Mouse (Mus musculus) lung, adult 18-20 months (tissue): ENCODE data around the gene Il34.
"Not testable (repeated sequence)": the region's sequence is repeated elsewhere in the genome, so short reads cannot be mapped to it uniquely, and the experiment has no call there.

ENCODE experiments used
- DNase-seq, 2 experiments: peaks; one replicate each; pipeline ENCODE4 v3.0.0; 2022; ENCODE audit warnings: mixed read lengths in 2 of 2

Il34 gene

DNA sequence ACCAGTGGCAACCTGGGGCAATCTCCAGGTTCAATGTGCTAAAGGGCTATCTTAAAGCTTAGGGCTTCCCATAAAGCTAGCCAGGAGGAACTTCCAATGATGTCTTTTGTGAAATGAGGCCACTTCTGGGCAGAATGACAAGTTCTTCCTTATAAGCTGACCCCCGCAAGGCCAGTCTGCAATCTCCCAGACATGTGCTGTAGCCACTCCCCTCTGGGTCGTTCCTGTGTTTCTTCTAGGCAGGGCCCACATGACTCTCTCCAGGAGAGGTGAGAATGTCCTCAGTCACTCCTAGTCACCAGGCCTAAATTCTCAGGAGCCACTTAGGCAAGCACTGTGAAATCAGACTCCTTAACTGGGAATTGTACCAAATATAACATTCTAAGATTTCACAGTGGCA is 4.1 kb upstream of the Il34 start:
- peak; percentile 53 to 72 for DNase-seq

DNA sequence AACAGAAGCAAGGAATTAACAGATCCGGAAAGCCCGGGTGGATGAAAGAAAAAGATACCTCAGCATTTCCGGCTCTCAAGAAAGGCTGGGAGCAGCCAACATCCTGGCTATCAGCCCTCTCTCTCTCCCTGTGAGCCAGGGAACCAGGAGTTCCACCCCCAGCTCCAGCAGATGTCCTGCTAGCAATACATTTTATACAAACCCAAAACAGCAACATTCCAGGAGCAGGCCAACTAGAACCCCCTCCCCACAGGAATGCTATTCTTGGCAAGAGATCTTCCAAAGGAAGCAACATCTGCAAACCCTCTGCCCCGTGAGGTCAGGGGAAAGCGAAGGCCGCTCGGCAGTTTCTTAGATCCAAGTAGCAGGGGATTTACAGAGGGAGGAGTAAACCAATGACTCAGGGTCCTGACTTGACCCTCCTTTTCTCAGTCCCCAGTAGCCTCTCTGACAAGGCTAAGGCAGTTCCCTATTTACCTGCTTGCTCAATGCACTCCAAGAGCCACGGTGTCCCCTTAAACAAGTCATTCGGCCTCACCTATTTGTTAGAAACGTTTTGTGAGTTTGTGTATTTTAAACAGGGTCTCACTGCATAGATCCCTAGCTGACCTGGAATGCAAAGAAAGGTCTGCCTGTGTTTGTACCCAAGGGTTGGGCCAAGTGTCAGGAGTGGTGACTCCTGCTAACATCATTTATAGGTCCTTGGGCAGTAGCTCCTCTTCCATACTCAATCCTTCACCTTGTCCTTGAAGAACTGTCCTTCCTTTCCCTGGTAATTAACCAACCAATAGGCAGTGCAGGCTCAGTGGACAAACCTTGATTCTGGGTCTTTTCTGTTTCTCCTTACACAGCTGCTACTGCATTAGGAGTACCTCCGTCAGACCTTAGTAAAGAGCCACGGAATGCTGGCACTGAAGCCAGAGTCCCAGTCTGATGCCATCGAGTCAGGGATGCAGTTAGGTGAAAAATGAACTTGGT is 3.1 kb upstream of the Il34 start:
- DNase-seq, result no peak

DNA sequence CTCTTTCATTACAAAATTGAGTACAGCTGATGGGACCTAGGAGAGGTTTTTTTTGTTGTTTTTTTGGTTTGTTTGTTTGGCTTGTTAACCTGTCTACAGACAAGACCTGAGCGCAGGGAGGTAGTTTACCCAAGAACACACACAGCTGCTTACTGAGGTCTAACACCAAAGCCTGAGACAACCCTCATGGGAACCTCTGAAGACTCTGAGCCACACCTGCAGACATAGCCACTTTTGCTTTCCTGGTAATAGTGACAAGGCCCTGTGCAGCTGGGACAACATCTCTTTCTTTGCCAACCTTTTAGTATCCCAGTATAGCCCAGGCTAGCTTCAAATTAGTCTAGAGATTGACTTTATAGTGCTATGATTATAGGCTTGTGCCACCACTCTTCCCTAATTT is 422 bp upstream of the Il34 start:
- no peak for DNase-seq

DNA sequence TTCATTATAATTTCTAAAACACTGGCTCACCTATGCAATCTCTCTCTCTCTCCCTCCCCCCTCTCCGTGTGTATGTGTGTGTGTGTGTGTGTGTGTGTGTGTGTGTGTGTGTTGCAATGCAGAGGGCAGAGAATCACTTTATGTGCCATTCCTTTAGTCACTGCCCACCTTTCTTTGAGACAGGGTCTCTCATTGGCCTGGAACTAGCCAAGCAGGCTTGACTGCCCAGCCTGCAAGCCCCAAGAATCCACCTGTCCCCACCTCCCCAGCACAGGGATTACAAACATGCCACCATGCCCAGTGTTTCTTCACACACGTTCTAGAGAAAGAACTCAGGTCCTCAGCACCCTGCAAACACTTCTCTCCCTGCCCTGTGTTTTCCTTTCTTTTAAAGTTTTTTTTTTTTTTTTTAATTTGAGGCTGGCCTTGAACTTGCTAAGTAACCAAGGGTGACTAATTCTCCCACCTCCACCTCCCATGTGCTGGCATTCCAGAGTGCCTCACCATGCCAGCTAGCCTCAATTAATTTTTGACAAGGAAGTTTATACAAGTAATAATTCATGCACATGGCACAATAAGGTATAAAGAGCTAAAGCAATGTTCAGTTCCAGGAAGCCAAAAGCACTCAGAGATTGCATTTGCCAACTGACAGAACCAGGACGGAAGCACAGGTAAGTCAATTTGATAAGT is 754 bp downstream of the Il34 start:
- DNase-seq, result peak; percentile 60 to 75

DNA sequence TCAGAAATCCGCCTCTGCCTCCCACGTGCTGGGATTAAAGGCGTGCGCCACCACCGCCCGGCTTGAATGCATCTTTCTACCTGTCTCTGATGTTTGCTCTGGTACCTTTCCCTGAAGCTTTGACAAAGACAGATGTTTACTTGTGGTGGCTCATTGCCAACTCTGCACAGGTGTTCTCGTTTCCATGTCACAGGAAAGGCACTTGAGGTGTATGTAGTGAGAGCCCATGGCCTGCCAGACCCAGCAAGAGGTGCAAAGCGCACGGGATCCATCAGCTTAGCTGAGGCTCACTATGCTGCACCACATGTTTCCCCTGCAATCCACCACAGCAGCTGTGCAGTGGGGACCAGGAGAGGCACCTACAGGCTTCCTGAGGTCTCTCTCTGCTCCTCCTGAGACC is 1.9 kb downstream of the Il34 start:
- DNase-seq, result no peak

DNA sequence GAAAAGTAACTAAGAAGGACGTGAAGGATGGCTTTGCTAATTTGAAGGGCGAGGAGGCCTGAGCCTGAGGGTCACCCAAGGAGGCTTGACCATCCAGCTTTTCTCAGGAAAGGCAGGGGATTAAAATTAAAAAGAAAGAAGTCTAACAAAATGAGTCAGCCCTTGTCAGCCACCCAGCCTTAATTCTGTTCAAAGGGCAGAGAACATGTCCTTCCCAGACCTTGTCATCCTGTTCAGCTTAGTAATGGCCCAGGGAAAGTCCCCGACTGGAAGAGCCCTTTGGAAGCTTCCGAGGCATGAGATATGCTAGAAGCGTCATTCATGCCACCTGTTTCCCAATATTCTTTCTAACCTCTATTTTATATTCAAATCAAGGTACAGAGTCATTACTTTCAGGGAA is 2.7 kb downstream of the Il34 start:
- DNase-seq, result no peak

DNA sequence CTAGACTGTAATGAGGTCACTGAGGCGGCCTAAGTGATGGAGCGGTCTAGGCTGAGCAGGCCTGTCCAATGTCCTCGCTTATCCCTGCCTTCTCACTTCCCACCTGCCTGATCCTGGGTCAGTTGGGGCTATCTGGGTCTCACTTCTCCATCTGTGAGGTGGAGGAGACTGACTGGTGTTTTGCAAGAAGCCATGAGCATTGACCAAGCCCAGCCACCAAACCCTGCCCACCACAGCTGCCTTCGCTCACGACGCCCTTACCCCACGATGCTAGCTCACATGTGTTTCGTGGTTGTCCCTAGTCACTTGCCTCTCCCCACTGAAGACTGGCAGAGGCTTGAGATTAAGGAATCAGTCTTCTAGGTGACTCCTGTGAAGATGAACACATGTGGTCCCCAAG is 8.6 kb downstream of the Il34 start:
- no peak for DNase-seq

DNA sequence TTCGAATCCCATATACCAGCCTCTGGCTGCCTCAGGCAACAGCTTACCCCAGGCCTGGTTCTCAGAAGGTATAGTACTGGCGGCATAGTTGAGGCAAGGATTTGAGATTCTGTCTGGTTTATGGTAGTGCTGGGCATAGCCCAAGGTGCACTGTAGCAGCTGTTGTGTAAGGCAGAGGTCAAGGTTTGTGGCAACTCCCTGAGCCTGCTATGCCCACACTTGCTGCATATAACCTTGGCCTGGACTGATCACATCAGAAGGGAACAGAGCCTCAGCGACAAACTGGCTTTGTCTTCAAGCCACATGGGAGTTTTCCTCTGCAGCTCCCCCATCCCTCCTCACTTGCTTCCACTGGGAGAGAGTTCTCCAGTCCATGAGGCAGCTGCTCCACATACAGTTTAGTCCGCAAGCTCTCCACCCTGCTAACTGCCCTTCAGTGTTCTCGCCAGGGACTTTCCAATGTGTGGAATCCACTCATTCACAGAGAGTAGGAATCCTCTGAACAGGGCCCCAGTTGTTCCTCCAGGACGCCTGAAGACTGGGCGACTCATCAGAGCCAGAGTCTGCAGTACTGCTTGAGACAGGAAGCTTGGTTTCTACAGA is 11.3 kb downstream of the Il34 start:
- DNase-seq, result no peak

DNA sequence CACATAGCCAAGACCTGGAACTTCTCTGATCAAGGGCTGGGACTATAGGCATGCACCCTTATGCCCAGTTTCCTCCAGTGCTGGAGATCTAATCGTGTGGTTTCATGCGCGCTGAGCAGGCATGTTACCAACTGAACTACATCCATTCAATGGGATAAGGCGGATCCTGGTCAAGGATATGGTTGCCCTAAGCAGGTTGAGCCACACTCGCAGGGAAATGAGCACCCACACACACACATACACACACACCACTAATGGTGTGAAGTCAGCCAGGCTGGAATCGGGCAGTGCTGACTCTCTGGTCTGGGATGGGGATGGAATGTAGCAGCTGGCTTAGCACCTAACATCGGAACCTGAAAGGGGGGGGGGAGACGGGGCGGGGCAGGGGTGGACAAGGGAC is 11.8 kb downstream of the Il34 start:
- DNase-seq, result no peak

DNA sequence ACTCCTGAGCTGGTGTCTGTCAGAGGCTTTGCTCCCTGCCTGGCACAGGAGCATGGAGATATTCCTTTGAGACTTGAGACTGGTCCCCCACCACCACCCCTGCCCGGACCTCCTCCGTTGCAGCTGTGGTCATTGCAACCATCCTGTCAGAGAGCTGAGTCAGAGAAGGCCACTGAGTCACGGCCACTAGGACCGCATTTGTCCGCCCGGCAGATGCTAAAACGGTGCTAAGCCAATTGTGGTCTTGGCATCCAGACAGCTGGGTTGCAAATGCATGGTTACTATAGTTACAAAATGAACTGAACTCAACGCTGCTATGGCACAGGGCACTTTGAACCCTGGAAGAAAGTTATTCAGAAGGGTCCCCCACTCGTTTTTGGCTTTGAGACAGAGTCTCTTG is 12.2 kb downstream of the Il34 start:
- DNase-seq, result no peak

DNA sequence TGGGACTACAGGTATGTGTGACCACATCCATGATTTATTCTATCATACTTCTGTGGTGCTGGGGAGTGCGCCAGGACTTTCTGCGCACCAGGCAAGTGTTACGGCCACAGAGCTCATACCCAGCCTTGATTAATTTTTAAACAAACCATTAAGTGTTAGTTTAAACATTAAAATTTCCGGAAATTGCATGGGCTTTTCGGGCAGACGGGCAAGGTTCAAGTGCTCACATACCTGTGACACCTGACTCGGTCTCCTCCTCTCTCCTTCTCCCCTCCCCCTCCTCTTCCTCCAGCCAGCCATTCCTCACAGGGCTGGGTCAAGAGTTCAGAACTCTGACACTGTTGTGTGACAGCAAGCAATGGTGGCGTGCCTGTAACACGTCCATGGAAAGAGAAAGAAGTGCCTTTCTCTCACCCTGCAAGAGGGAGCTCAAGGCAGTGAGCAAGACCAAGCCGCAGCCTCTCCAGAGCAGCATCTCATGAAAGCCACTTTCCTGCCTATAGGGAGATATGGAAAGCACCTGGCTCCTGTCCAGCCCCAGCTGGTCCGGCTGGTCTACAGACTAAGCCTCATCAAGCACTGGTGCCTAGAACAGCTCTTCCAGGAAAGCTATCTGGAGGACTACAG is 13.0 kb downstream of the Il34 start:
- DNase-seq, result peak; percentile 73 to 81

DNA sequence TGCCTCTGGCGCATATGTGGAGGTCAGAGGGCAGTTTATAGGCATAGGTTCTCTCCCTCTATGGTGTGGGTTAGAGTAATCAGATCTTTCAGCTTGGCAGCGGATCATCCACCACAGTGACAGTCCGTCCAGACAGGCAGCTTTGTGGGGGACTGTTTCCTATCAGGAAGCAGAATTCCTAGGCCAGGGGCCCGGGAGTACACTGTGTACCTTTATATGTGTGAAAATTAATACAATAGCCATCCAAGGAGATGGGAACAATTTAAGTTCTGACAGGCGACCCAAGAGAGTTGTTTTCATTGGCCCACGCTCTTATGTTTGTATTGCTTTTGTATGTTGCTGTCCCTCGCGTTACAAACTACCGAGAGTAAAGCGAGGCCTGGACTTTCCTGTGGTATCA is 14.6 kb downstream of the Il34 start:
- DNase-seq, result no peak

DNA sequence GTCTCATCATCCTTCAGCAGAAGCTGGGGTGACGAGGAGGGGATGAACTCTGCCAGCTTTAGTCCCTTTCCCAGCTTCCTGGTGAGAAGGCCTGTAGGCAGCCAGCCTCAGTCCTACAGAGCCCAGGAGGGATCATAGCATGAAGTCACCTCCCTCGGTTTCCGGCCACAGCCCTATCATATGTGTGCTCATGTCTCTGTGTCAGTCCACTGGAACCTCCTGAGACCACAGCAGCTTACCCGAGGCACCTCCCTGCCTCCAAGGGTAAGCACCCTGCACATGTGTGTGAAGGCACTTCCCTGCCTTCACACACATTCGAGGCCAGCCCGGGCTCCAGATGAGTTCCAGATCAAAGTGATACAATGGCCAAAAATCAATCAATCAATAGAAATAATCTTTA is 15.5 kb downstream of the Il34 start:
- DNase-seq, result no peak

DNA sequence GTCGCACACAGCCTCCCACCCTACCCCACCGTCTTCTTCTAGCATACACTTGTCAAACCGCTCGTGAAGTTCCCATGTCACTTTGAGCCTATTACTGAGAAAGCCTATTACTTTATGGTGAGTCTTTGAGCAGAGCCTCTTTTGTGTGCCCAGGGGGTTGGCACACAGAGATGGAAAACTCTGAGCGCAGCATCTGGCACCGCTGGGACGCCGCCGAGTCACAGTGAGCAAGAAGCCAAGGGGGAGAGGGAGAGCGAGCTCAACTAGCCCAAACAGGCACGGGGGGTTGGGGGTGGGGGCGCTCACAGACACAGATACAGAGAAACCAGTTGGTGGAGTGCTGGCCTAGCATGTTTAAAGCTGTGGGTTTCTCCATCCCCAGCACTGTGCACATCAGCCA is 16.2 kb downstream of the Il34 start:
- DNase-seq, result no peak

DNA sequence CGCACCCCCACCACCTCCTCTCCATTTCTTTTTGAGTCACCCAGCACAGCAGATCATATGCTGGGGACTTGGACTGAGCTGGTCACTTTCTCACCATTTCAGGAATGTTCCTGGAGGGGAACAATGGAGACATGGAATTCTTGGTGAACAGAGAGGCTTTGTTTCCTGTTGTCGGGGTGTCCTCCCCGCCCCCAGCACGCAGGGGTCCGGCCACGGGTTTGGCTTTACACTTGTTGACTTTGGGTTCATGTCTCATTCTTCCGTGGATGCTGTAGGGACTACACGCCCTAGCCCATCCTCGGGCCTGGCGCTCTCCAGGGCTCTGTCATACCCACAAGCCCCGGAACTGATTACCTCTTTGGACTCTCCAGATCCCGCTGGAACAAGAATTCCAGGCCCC is 16.7 kb downstream of the Il34 start:
- DNase-seq, result no peak

DNA sequence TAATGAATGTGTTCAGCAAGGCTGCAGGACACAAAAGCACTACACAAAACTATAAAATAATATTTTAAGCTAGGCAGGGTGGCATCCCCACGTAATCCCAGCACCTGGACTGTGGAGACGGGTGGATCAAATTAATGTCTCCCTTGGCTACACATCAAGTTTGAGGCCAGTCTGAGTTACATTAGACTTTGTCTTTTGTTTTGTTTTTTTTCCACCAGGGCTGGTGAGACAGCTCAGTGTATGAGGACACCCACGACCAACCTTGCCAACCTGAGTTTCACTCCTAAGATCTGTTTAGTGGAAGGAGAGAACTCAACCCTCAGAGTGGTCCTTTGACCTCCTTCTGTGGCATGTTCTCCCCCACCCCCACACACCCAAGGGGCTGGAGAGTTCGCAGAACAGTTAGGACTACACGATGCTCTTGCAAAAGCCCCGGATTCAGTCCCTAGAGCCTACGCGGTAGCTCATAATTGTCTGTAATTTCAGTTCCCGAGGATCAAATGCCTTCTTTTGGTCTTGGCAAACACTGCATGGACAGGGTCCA is 18.2 kb downstream of the Il34 start:
- DNase-seq, result no peak

DNA sequence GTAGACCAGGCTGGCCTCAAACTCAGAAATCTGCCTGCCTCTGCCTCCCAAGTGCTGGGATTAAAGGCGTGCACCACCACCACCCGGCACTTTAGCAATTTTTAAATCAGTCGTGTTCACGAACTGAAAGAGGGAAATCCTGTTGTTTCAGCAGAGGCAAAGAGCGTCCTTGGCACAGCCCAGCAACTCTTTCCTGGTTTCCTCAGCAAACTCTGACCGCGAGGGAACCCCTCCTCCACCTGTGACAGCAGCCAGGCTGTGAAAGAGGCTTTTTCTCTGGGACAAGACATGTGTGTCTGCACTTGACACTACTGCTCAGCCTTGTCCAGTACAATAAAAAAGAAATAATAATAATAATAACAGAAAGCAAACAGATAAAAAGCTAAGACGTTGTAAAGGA is 18.8 kb downstream of the Il34 start:
- no peak for DNase-seq

DNA sequence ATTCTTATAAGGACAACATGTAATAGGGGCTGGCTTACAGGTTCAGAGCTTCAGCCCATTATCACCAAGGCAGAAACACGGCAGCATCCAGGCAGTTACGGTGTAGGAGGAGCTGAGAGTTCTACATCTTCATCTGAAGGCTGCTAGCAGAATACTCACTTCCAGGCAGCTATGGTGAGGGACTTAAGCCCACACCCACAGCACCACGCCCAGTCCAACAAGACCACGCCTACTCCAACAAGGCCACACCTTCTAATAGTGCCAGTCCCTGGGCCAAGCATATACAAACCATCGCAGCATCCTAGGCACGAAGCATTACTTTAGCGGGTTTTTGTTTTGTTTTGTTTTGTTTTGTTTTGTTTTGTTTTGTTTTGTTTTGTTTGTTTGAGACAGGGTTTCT is 19.2 kb downstream of the Il34 start:
- DNase-seq, result not testable (repeated sequence)

DNA sequence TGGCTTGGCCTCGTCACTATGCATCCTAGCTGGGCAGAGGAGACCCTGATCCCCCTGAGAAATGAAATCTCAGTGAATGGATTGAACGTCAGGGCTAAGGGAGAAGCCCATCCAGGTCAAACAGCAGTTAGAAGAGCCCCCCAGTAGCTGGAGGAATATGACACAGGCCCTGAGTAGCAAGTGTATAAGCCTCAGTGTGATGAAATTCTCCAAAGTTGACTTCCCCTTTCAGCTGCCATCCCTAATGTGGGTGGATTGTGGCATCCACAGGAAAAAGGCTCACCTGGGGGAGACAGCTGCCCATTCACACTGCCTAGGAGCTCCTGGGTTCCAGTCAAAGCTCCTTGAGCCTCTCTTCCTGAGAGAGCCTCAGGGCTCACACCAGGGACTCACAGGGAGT is 20.4 kb downstream of the Il34 start:
- DNase-seq, result no peak

DNA sequence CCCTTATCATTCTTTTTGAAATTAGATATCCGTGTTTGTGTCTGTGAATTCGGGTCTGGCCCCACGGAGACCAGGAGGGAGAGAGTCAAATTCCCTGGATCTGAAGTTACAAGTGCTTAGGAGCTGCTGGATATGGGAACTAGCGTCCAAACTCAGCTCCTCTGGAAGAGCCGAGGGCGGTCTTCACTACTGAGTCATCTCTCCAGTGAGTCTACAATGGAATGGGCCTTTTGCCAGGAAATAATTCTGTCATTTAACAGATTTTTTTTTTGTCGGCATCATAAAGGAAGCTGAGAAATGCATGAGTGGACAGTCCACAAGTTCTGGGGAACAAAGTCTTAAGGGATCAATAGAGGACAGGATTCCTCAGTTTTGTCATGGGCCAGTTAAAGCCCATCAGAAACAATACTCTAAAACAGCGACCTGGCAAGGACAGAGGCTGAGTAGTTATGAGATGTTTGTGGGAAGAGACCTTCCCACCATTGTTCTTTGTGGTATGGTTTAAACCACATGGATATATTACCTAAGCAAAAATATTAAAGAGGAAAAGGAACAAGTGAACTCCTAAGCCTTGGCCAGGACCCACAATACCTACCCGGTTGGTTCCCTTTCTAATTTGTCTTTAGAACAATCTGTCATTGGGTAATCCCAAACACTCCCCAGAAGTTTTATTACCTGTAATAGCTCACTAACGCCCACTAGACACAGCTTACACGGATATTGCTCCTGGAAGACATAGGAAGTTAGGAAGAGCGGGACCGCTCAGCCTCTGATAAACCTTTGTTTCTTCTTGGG is 25.6 kb downstream of the Il34 start:
- DNase-seq, result no peak

DNA sequence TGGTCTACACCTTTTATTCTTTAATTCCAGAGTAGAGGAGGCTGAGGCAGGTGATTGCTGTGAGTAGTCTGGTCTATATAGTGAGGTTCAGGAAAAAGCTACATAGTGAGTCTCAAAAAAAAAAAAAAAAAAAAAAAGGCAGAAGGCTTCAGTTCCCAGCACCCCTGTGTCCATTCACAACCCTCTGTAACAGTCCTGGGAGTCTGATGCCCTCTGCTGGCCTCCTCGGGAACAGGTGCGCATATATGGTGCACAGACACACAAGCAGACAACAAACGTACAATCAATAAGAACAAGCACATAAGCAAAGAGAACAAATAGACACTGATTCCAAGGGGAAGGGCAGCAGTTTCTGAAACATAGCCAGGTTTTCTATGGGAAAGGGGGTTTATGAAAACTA is 29.4 kb downstream of the Il34 start:
- no peak for DNase-seq

DNA sequence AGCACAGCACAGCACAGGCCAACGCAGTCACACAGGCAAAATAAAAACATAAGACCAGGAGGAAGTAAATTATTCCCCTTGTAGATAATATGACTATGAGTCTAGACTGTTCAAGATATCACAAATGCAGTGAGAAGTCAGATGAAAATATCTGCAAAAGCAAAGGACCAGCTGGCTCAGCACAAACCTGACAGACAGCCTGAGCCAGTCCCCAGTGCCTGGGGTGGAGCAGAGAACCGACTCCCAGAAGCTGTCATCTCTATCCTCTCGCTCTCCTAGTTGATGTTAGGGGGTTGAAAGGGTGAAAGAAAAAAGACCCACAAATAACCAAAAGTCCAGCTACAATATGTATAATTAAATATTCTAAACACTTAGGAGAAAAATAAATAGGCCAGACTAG is 30.0 kb downstream of the Il34 start:
- DNase-seq, result no peak
